Mouse (Mus musculus) heart, adult 2 months (tissue): Measurements from ENCODE around the gene Ptprn2. TPM values are rescaled to one million over a fixed set of nuclear protein-coding genes. Genes with fewer than 3 reads are reported as not detected.

Experiments
- DNase-seq, 2 experiments: peaks; one replicate each; pipeline ENCODE4 v3.0.0; 2021
- H3K27ac ChIP-seq: fragments of 200-600 bp; 2 replicates; pipeline ENCODE4 v1.8.1; 2022
- H3K27me3 ChIP-seq: fragments of 200-500 bp; 2 replicates; pipeline ENCODE4 v1.6.1; 2012; ENCODE audit warnings: mild to moderate bottlenecking, low read length, inconsistent platforms, mixed read lengths; ENCODE audit not compliant: control insufficient read depth, insufficient read depth
- H3K36me3 ChIP-seq: fragments of 200-500 bp; 2 replicates; pipeline ENCODE4 v1.6.1; 2012; ENCODE audit warnings: low read length, inconsistent platforms; ENCODE audit not compliant: control insufficient read depth, insufficient read depth
- H3K4me1 ChIP-seq: fragments of 200-500 bp; 2 replicates; pipeline ENCODE4 v1.6.1; 2011; ENCODE audit warnings: low read length; ENCODE audit not compliant: control insufficient read depth, insufficient read depth
- H3K4me3 ChIP-seq: fragments of 200-600 bp; 2 replicates; pipeline ENCODE4 v1.8.1; 2022
- H3K79me2 ChIP-seq: fragments of 200-500 bp; replicated peaks from 2 replicates; pipeline ENCODE4 v1.6.1; 2012; ENCODE audit warnings: mild to moderate bottlenecking, inconsistent platforms, low read length, moderate library complexity, mixed read lengths; ENCODE audit not compliant: control insufficient read depth, insufficient read depth
- H3K9ac ChIP-seq: fragments of 200-500 bp; 2 replicates; pipeline ENCODE4 v1.6.1; 2012; ENCODE audit warnings: low read depth, mild to moderate bottlenecking, control low read depth, inconsistent platforms, low read length, mixed read lengths
- CTCF ChIP-seq: fragments of 200-600 bp; IDR thresholded peaks from 2 replicates; pipeline ENCODE4 v1.8.1; 2022; ENCODE audit warnings: antibody characterized with exemption, mild to moderate bottlenecking, moderate library complexity
- EP300 ChIP-seq: fragments of 200-500 bp; IDR thresholded peaks from 2 replicates; pipeline ENCODE4 v1.6.1; 2011; ENCODE audit warnings: low read depth, low read length, control low read depth; ENCODE audit not compliant: insufficient read depth
- POLR2A ChIP-seq: fragments of 200-500 bp; IDR thresholded peaks from 2 replicates; pipeline ENCODE4 v1.6.1; 2011; ENCODE audit warnings: mild to moderate bottlenecking, low read depth, low read length, control low read depth; ENCODE audit not compliant: insufficient read depth
- whole genome bisulfite sequencing: fragments of 180-500 bp; shearing (Covaris S2); methylation state at CpG from one replicate; pipeline ENCODE4 v1.1.7; 2018; 5-methylcytosine and 5-hydroxymethylcytosine counted together
- intact Hi-C: fragments of 180-260 bp; cut with DNase I; formaldehyde crosslinking; loops from one replicate; pipeline ENCODE4 v1.15.1; 2025
- polyA plus RNA-seq: library from polyadenylated mRNA; depleted of rRNA; stranded (reverse); fragments of >200 nt; gene quantifications from 2 replicates; pipeline ENCODE4 v1.2.3, GENCODE M21; 2012
- total RNA-seq, 2 experiments: library from RNA; stranded (reverse); gene quantifications; 2 replicates each; pipeline ENCODE4 v1.2.3; 2021

The Ptprn2 gene
- total and polyA plus RNA-seq, 3 experiments = 0.21 to 0.23 TPM; not detected in 1

GRCm38 (mm10) chr12:116553361-116553760 lies 67.8 kb downstream of the Ptprn2 start:
- Histone ChIP-seq H3K4me1 (no peaks in the 10 kb centered on the region; the same call in 1 of the 2 replicates), H3K27me3 (no peaks in the 10 kb centered on the region), H3K36me3 (no peaks in the 10 kb centered on the region), H3K4me3 (no peak overlapping the region), H3K79me2 (no peaks in the 10 kb centered on the region), H3K9ac (no peak overlapping the region), H3K27ac (no peak overlapping the region)
- intact Hi-C loops = loop anchor here (5.0 kb wide), 1 partner anchor 34 kb away; no protein-coding TSS in a partner anchor
- TF ChIP-seq EP300 (no peak), CTCF (no peak), POLR2A (no peak)
- no peak for DNase-seq

- TF ChIP-seq POLR2A (no peak), CTCF (no peak), EP300 (no peak)
These were observed 70.4 kb downstream of the Ptprn2 start for GRCm38 (mm10) chr12:116555964-116556363.

GRCm38 (mm10) chr12:116564441-116564840 lies 78.9 kb downstream of the Ptprn2 start:
- intact Hi-C loops = no loop called here
- Histone ChIP-seq H3K36me3 (no peaks in the 10 kb centered on the region), H3K79me2 (no peaks in the 10 kb centered on the region), H3K27me3 (peaks cover 1% of the 10 kb centered on the region; the same call in 1 of the 2 replicates), H3K4me3 (no peak overlapping the region), H3K9ac (no peak overlapping the region), H3K27ac (no peak overlapping the region), H3K4me1 (no peaks in the 10 kb centered on the region)
- no peak for DNase-seq
- TF ChIP-seq CTCF (no peak), POLR2A (no peak), EP300 (no peak)
- 71% methylated on average over 8 of the region's 8 CpGs for WGBS

More at GRCm38 (mm10) chr12:116555964-116556363, 70.4 kb downstream of the Ptprn2 start:
- H3K4me1 ChIP-seq = no peaks in the 10 kb centered on the region; the same call in 1 of the 2 replicates
- intact Hi-C loops = no loop called here
- no peak for DNase-seq
- H3K36me3 ChIP-seq = no peaks in the 10 kb centered on the region
- H3K9ac ChIP-seq = no peak overlapping the region
- no peaks in the 10 kb centered on the region for H3K27me3 ChIP-seq
- no peak overlapping the region for H3K4me3 ChIP-seq
- H3K27ac ChIP-seq = no peak overlapping the region
- WGBS = 77% methylated on average over 4 of the region's 4 CpGs
- H3K79me2 ChIP-seq = no peaks in the 10 kb centered on the region

- Histone ChIP-seq H3K27ac (no peak overlapping the region), H3K79me2 (no peaks in the 10 kb centered on the region), H3K4me3 (no peak overlapping the region), H3K4me1 (no peaks in the 10 kb centered on the region), H3K36me3 (no peaks in the 10 kb centered on the region), H3K9ac (no peak overlapping the region), H3K27me3 (peaks cover 1% of the 10 kb centered on the region; the same call in 1 of the 2 replicates)
- no peak for TF ChIP-seq CTCF
- TF ChIP-seq POLR2A = no peak
- TF ChIP-seq EP300 = no peak
- intact Hi-C loops = no loop called here
- 54% methylated on average over 1 of the region's 1 CpGs for WGBS
- DNase-seq = no peak
These were observed 81.2 kb downstream of the Ptprn2 start for GRCm38 (mm10) chr12:116566672-116567071.

GRCm38 (mm10) chr12:116567170-116567569 lies 81.7 kb downstream of the Ptprn2 start:
- TF ChIP-seq EP300 = no peak
- no peak for TF ChIP-seq POLR2A
- no peak for TF ChIP-seq CTCF
- Histone ChIP-seq H3K4me3 (no peak overlapping the region), H3K27ac (no peak overlapping the region), H3K27me3 (peaks cover 1% of the 10 kb centered on the region; the same call in 1 of the 2 replicates), H3K4me1 (no peaks in the 10 kb centered on the region), H3K36me3 (no peaks in the 10 kb centered on the region), H3K9ac (no peak overlapping the region), H3K79me2 (no peaks in the 10 kb centered on the region)
- DNase-seq = no peak
- WGBS = 82% methylated on average over 2 of the region's 2 CpGs
- intact Hi-C loops = no loop called here

GRCm38 (mm10) chr12:116569568-116569967 lies 84.0 kb downstream of the Ptprn2 start:
- Histone ChIP-seq H3K4me3 (no peak overlapping the region), H3K36me3 (no peaks in the 10 kb centered on the region), H3K27me3 (peaks cover 1% of the 10 kb centered on the region; the same call in 1 of the 2 replicates), H3K9ac (no peak overlapping the region), H3K79me2 (no peaks in the 10 kb centered on the region), H3K4me1 (no peaks in the 10 kb centered on the region), H3K27ac (no peak overlapping the region)
- WGBS = 69% methylated on average over 1 of the region's 1 CpGs
- TF ChIP-seq EP300 (no peak), CTCF (no peak), POLR2A (no peak)
- no peak for DNase-seq
- intact Hi-C loops = no loop called here
